ENCODE assay signal across 8 mouse cellular contexts in genomic region chr9:63959933-63960828, GRCm38 (mm10).
DNase-seq lines count a peak whose midpoint lies in the region; ATAC-seq and TF ChIP-seq lines count a peak whose summit lies in the region.

No protein-coding gene starts in this region.

- peak overlapping the region; percentile 85 for H3K27ac ChIP-seq in embryonic facial prominence, embryonic 11.5 days (replicated peaks; ENCODE audit: low read depth, low read length)
- peak overlapping the region; percentile 79 for H3K27ac ChIP-seq in hindbrain, embryonic 12.5 days
- H3K27ac ChIP-seq in limb, embryonic 14.5 days (replicated peaks; ENCODE audit: low read depth, low read length): peak overlapping the region; percentile 80
- H3K27ac ChIP-seq in neural tube, embryonic 14.5 days (ENCODE audit: low read depth, low read length): peak overlapping the region; percentile 39

- no peaks in the 10 kb centered on the region for H3K27me3 ChIP-seq in embryonic facial prominence, embryonic 11.5 days (ENCODE audit: control insufficient read depth, insufficient read depth, low read length)
- no peaks in the 10 kb centered on the region for H3K27me3 ChIP-seq in hindbrain, embryonic 12.5 days
- no peaks in the 10 kb centered on the region for H3K27me3 ChIP-seq in limb, embryonic 14.5 days (ENCODE audit: control insufficient read depth, insufficient read depth, low read length)
- no peaks in the 10 kb centered on the region for H3K27me3 ChIP-seq in neural tube, embryonic 14.5 days (ENCODE audit: control insufficient read depth, insufficient read depth, low read length)

- H3K9ac ChIP-seq in embryonic facial prominence, embryonic 11.5 days (replicated peaks; ENCODE audit: low read length): peak overlapping the region; percentile 62; the same call in 1 of the 2 replicates
- 0 out of 2 replicates have a peak overlapping the region, but pooled peaks have one; percentile 20 for H3K9ac ChIP-seq in hindbrain, embryonic 12.5 days
- 0 out of 2 replicates have a peak overlapping the region, but pooled peaks have one; percentile 21 for H3K9ac ChIP-seq in limb, embryonic 14.5 days (ENCODE audit: low read depth, low read length, severe bottlenecking)
- no peak overlapping the region; the same call in 1 of the 2 replicates for H3K9ac ChIP-seq in neural tube, embryonic 14.5 days (replicated peaks; ENCODE audit: low read depth, low read length)

- H3K4me3 ChIP-seq in embryonic facial prominence, embryonic 11.5 days (ENCODE audit: low read depth, low read length): no peak overlapping the region
- H3K4me3 ChIP-seq in hindbrain, embryonic 12.5 days: no peak overlapping the region
- no peak overlapping the region for H3K4me3 ChIP-seq in limb, embryonic 14.5 days (replicated peaks; ENCODE audit: low read length)
- H3K4me3 ChIP-seq in neural tube, embryonic 14.5 days (ENCODE audit: low read depth, low read length): no peak overlapping the region

- peak overlapping the region; percentile 3; the same call in 1 of the 2 replicates for H3K4me2 ChIP-seq in embryonic facial prominence, embryonic 11.5 days (ENCODE audit: low read depth, low read length)
- peak overlapping the region; percentile 41 for H3K4me2 ChIP-seq in hindbrain, embryonic 12.5 days (replicated peaks)
- peak overlapping the region; percentile 37 for H3K4me2 ChIP-seq in limb, embryonic 14.5 days (replicated peaks; ENCODE audit: low read depth, low read length, severe bottlenecking)
- H3K4me2 ChIP-seq in neural tube, embryonic 14.5 days (ENCODE audit: low read depth, low read length): peak overlapping the region; percentile 9; the same call in 1 of the 2 replicates

- 1% methylated on average over 21 of the region's 21 CpGs for WGBS in embryonic facial prominence, embryonic 11.5 days
- WGBS in hindbrain, embryonic 12.5 days: 3% methylated on average over 21 of the region's 21 CpGs
- WGBS in limb, embryonic 14.5 days: 3% methylated on average over 21 of the region's 21 CpGs
- WGBS in neural tube, embryonic 14.5 days: 4% methylated on average over 21 of the region's 21 CpGs

- H3K4me1 ChIP-seq in embryonic facial prominence, embryonic 11.5 days (ENCODE audit: control insufficient read depth, insufficient read depth, low read length): peaks cover 17% of the 10 kb centered on the region
- H3K4me1 ChIP-seq in hindbrain, embryonic 12.5 days: peaks cover 55% of the 10 kb centered on the region
- peaks cover 70% of the 10 kb centered on the region for H3K4me1 ChIP-seq in limb, embryonic 14.5 days (ENCODE audit: control insufficient read depth, insufficient read depth, low read length)
- peaks cover 26% of the 10 kb centered on the region for H3K4me1 ChIP-seq in neural tube, embryonic 14.5 days (ENCODE audit: control insufficient read depth, insufficient read depth, low read length)

- no peaks in the 10 kb centered on the region for H3K36me3 ChIP-seq in embryonic facial prominence, embryonic 11.5 days (replicated peaks; ENCODE audit: control insufficient read depth, insufficient read depth, low read depth, low read length)
- no peaks in the 10 kb centered on the region for H3K36me3 ChIP-seq in hindbrain, embryonic 12.5 days
- H3K36me3 ChIP-seq in limb, embryonic 14.5 days (ENCODE audit: control insufficient read depth, insufficient read depth, low read length): no peaks in the 10 kb centered on the region
- H3K36me3 ChIP-seq in neural tube, embryonic 14.5 days (ENCODE audit: control insufficient read depth, insufficient read depth, low read length): no peaks in the 10 kb centered on the region

- TF ChIP-seq POLR2A in limb, embryonic 14.5 days (IDR thresholded peaks at IDR 0.05; ENCODE audit: borderline replicate concordance, extremely low read depth, insufficient read depth, insufficient read length): no peak

- ATAC-seq in embryonic facial prominence, embryonic 11.5 days (replicated peaks; ENCODE audit: insufficient number of reproducible peaks, low FRiP score, low TSS enrichment, low read depth): peak; percentile 30
- no peak for ATAC-seq in hindbrain, embryonic 12.5 days (ENCODE audit: low FRiP score)
- no peak; the same call in 1 of the 2 replicates for ATAC-seq in limb, embryonic 14.5 days (ENCODE audit: low FRiP score, low read depth)
- ATAC-seq in neural tube, embryonic 14.5 days (ENCODE audit: low read depth): no peak

- peak; percentile 37 for DNase-seq in NIH3T3 (ENCODE audit: low read depth)
- DNase-seq in embryonic facial prominence, embryonic 11.5 days (ENCODE audit: low spot score): peak; percentile 80
- peak; percentile 49 for DNase-seq in limb, embryonic 14.5 days (ENCODE audit: low spot score)
- no peak for DNase-seq in layer of hippocampus, postnatal 36 days
- no peak for DNase-seq in thymus, postnatal 4 days
- no peak for DNase-seq in cerebellum, adult 11 months

- H3K9me3 ChIP-seq in embryonic facial prominence, embryonic 11.5 days (replicated peaks; ENCODE audit: control insufficient read depth, low read length): no peaks in the 10 kb centered on the region
- no peaks in the 10 kb centered on the region for H3K9me3 ChIP-seq in hindbrain, embryonic 12.5 days (replicated peaks)
- H3K9me3 ChIP-seq in limb, embryonic 14.5 days (ENCODE audit: control insufficient read depth, low read length): no peaks in the 10 kb centered on the region
- no peaks in the 10 kb centered on the region for H3K9me3 ChIP-seq in neural tube, embryonic 14.5 days (ENCODE audit: control insufficient read depth, low read length)

Comparison
In these comparisons a context has a peak if more than half of its experiments do, and no peak if none do; other contexts are left out.
1. DNase-seq: peak in NIH3T3 (single experiment), embryonic facial prominence, embryonic 11.5 days (single experiment) and limb, embryonic 14.5 days (single experiment); none in layer of hippocampus, postnatal 36 days (0 of 2), thymus, postnatal 4 days (single experiment) and cerebellum, adult 11 months (single experiment).
2. Peak in every context shown above with its lines, with median percentiles within 50 percentile points of each other: H3K27ac ChIP-seq and H3K4me2 ChIP-seq.